Mouse (Mus musculus): ENCODE results near the gene Slc25a10.

Gene Slc25a10

GRCm38 (mm10) chr11:120484265-120484981 is 7.2 kb upstream of the Slc25a10 start, which contains the start of gene Mrpl12:
Gene Mrpl12, plus strand, starts transcription at chr11:120484613.
- peak; percentile 88 for DNase-seq (ENCODE audit: low spot score)

- DNase-seq (ENCODE audit: low spot score) = no peak
Observed at GRCm38 (mm10) chr11:120485251-120485650, 6.4 kb upstream of the Slc25a10 start.

DNA sequence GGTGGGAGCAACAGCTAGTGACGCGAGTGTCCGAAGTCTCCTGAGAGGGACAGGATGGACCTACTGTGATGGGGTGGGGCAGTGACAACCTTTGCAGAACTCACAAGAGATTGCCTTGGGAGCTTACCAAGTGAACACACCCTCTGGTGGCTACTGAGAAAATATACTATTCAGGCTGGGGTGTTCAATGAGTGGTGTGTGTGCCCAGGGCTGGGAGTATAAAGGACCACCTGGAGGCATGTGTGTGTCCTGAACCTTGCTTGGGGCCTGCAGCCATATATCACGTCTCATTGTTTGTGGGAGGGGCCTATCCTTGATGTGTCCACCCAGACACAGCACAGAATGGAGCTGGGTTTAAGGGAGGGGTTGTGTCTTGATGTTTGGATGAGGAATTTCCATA is 3.1 kb upstream of the Slc25a10 start:
- DNase-seq (ENCODE audit: low spot score) = no peak

DNA sequence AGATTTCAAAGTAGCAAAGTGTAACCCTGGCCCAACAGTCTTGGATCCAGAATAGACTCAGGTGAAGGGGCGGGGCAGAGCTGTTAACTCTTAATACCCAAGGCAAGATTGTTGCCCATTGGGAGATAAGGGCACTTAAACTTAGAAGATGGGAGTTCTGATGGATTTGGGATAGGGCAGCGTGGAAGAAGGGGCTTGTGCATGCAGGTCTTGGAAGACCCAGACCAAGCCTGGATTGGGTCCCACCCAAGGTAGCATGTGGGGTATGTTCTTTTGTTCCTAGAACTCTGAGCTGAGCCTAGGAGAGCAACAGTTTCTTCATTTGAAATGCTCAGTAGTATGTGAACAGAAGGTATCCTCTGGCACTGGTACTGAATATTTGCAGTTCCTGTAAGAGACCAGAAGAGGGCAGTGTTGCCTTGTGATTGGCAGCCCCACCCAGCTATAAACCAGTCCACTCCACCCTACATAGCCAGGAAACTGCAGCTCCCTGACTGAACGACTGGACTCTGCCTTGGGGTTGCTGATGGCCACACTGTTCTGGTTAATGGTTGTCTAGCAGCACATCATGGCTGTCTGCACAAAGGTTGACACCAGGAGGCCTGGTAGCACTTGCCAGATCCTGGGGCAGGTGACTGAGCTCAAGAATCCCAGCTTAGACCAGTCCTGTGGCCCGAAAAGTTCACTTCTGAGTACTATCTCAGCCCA is 2.4 kb upstream of the Slc25a10 start:
- peak; percentile 71 for DNase-seq (ENCODE audit: low spot score)

- DNase-seq (ENCODE audit: low spot score) = no peak
Observed at GRCm38 (mm10) chr11:120490291-120491046, 1.2 kb upstream of the Slc25a10 start.

DNA sequence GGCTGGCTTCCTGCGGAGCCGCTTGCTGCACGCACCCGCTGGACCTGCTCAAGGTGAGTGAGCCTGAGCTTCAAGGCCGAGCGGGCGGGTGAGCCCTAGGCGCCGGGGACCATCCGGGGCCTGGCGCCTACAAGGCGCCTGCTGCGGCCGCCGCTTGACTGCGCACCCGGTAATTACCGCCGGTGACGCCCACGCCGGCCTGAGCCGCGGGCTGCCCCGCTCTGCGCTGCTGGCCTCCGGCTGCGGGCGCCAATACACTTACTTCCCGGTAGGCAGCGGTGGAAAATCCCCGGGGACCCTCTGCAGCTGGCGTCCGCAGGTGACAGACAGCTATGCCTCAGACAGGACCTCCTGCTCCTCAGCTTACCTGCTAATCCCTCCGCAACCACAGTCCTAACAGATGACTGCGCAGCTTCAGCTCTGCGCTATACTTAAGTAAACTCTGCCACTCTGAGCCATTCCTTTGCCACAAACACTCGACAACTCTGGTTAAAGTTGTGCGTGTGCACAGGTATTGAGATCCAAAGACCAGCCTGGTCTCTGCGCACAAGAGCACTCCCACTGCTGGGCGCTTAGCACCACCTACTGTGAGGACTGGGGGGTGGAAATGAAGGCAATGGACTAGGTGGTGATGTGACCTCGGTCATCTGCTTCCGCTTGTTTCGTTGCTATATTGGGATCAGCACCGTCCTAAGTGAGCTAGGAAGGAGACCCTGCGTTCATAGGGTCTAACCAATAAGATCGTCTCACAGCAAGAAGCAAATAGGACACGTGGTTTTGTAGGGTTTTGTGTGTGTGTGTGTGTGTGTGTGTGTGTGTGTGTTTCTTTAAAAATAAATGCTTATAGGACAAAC is 611 bp downstream of the Slc25a10 start:
- peak; percentile 52 for DNase-seq (ENCODE audit: low spot score)

DNA sequence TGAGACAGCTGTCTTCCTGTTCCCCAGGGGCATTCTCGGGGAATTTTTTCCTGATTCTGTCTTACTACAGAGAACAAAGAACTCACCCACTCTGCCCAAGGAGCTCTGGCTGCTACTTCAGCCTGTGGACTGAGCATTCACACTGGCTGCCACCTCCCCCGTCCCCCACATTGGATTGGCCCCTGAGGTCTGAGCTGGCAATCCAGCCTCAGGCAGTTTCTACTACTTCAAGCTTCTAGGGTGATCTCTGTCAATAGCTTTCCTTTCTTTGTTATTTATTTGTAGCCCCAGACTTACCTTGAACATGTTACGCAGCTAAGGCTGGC is 1.2 kb downstream of the Slc25a10 start:
- no peak for DNase-seq (ENCODE audit: low spot score)

DNA sequence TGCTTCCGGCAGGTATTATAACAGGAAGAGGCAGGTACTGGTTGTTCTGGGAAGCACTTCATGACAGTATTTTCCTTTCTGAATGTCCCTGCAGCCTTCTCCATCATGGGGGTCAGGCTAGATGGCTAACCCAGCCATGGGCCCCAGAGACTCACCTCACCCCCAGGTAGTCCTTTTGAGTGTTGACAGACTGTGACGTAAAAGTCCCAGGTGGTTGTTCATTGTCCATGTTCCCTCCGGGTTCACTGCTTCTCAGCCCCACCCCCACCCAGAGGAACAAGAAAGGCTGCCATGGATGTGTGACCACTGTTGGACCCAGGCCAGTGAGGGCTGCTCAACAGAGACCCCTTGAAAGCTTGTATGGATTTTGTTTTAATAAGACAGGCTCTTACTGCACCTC is 1.7 kb downstream of the Slc25a10 start:
- no peak for DNase-seq (ENCODE audit: low spot score)

- no peak for DNase-seq (ENCODE audit: low spot score)
Observed at GRCm38 (mm10) chr11:120493911-120494310, 2.3 kb downstream of the Slc25a10 start.

- DNase-seq (ENCODE audit: low spot score) = no peak
Observed at GRCm38 (mm10) chr11:120497436-120497835, 5.8 kb downstream of the Slc25a10 start.

DNA sequence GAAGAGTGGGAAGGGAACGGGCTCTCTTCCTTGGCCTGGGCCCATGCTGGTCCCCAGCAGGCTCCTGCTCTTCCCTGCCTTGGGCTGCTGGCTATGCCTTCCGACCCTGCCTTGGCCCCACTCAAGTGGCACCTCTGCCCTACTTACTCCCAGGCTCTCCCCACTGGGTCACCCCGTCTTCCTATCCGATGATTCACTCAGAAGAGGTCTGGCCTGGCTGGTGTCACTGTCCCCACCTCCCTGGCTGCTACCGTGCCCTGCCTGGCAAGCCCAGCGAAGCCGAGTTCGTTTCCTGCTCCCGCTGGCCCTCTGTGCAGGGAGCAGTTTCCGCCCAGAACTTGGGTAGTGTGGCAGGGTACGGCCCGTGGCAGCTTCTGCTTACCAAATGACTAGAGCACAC is 6.6 kb downstream of the Slc25a10 start:
- DNase-seq (ENCODE audit: low spot score) = peak; percentile 50

DNA sequence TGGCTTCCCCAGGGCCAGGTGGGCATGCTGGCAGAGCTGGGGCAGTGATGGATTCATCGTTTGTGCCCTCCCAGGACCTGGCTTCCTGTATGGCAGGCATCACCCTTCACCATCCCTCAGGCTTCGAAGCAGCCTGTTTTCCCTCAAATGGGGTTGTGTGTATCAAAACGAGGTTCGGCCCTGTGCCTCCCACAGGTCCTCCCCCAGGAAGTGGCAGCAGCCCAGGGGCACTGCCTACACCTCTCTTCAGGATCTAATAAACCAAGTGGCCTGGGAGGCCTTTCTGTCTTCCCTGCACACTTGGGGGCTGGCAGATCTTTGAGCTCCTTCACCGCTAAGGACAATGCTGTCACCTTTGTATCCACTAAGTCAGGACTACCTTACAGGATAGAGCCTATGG is 7.3 kb downstream of the Slc25a10 start:
- DNase-seq (ENCODE audit: low spot score) = no peak

DNA sequence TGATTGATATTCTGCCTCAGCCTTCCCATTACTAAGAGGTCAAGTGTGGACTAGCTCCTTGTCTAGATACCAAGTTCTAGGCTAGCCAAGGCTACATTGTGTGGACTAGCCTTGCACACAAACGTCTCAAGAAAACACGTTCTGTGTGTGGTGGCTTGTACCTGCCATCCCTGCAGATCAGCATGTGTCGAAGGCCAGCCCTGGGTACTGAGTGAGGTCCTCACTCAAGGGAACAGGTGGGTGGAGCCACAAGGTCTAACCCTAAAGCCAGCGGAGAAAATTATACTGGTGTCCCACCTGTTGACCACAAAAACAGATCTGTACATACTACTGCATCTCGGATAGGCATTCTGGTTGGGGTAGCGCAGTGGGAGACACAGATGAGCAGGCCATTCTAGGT is 8.3 kb downstream of the Slc25a10 start:
- DNase-seq (ENCODE audit: low spot score) = no peak

- peak; percentile 91 for DNase-seq (ENCODE audit: low spot score)
Observed at GRCm38 (mm10) chr11:120500357-120500756, 8.7 kb downstream of the Slc25a10 start.

DNA sequence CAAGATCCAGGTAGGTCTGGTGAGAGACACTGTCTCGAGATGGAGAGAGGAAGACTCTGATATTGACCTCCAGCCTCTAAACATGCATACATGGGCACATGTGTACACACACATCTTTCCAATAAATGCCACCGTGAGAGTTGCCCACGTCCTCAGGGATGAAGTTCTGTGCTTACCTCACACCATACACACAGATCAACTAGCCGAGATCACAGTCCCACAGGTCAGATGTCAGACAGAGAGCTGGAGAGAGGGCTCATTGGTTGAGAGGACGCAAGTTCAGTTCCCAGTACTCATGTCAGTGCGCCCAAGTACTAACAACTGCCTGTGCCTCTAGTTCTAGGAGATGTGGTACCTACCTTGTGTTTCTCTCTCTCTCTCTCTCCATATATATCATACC is 9.4 kb downstream of the Slc25a10 start:
- no peak for DNase-seq (ENCODE audit: low spot score)

DNA sequence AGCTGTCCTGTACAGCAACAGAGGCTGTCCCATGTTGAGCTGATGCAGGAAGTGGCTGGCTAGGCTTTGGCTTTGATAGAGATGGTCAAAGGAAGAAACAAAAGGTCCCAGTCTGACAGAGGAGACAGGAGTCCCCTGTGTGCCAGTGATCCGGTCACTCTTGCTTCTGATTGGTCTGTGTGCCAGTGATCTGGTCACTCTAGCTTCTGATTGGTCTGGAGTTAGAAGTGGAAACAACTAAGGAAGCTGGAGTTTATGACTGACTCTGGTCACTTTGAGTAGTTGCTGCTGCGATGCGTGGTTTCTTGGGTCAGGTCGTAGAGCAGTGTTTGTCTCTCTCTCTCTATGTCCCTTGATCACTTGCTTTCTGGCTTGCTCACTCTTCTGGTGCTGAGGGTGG is 10.1 kb downstream of the Slc25a10 start:
- no peak for DNase-seq (ENCODE audit: low spot score)

GRCm38 (mm10) chr11:120505661-120506060 is 14.0 kb downstream of the Slc25a10 start:
- DNase-seq (ENCODE audit: low spot score) = no peak

DNA sequence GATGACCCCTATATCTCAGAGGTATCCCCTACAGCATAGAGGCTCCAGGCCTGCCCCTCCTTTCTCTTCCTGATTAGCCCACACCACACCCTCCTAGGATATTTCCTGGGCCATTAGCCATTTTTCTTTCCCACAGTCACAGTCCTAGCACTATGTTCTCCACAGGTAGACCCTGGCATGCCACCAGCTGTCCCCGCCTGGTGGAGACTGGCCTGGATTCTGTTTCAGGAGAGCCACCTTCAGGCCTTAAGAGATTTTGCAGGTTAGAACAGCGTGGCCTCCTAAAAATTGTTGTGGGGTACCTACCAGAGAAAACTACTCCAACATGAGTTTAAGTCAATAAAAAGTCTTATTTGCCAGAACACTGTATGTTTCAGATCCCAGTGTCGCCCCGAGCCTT is 15.3 kb downstream of the Slc25a10 start:
- no peak for DNase-seq (ENCODE audit: low spot score)

- DNase-seq (ENCODE audit: low spot score) = peak; percentile 44
Observed at GRCm38 (mm10) chr11:120507611-120508289, 16.1 kb downstream of the Slc25a10 start.

DNA sequence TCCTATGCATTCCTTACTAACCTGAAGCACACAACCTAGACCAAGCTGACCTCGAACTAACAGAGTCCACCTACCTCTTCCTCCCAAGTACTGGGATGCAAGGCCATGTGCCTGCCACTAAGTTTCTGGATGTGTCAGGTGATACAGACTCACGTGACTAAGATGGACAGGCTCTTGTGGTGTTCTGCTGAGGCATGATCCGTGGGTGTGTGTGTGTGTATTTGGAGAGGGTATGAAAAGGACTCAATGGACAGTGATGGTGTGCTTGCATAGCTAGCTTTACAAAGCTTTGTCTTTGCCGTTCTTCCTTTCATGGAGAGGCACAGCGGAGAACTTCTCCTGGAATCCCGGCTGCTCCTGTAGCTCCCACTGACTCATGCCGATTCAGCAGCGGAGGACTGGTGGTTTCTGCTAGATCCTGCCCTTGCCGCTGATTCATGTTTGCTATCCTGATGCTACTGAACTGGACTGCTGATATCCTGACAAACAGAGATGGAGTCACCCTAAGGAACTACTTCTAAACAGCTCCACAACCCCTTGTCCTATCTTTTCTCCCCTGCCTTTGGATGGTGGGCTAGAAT is 16.7 kb downstream of the Slc25a10 start:
- no peak for DNase-seq (ENCODE audit: low spot score)

DNA sequence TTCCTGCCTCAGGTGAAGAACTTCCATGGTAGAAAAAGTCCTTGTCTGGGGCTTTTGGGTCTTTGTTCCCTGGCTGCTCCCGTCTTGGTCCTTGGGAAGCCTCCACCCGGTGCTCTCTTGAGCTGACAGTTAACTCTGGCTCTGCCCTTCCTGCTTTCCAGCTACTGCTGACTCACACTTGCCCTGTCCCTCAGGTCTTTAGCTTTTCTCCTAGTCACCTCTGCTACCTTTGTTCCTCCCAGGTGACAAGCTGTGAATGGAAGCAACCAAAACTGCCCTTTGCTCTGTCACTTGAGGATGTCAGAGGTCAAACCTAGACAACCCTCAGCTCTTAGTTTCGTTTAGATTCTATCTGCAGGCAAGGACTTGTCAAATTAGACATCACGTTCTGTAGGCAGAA is 18.3 kb downstream of the Slc25a10 start:
- DNase-seq (ENCODE audit: low spot score) = no peak
